In genomic region chr4:95193028-95193427, GRCm38 (mm10) we compare ENCODE assay signal across 8 mouse cellular contexts.
A peak's percentile ranks its signal among the peaks of the same experiment; 100 is the strongest.
DNase-seq lines count a peak whose midpoint lies in the region; ATAC-seq lines count a peak whose summit lies in the region.

No protein-coding gene starts in this region.

- no peak for ATAC-seq in cerebellum, adult (ENCODE audit: insufficient number of reproducible peaks, low FRiP score, low TSS enrichment)

- intact Hi-C loops in left cerebral cortex, postnatal 4 days (cut with DNase I): no loop called here

- peak; percentile 9 for DNase-seq in right cerebral cortex, adult 18-20 months
- DNase-seq in right cerebral cortex, postnatal 4 days: no peak
- DNase-seq in heart, adult 18-20 months: peak; percentile 77 to 90
- DNase-seq in kidney, postnatal 10 days: peak; percentile 60
- peak; percentile 81 to 87 for DNase-seq in lung, postnatal 4 days
- no peak for DNase-seq in thymus, postnatal 14 days
- no peak for DNase-seq in left cerebral cortex, postnatal 4 days

Comparison
In these comparisons a context has a peak if more than half of its experiments do, and no peak if none do; other contexts are left out.
1. DNase-seq: peak in right cerebral cortex, adult 18-20 months (single experiment), heart, adult 18-20 months (2 of 2), kidney, postnatal 10 days (single experiment) and lung, postnatal 4 days (2 of 2); none in right cerebral cortex, postnatal 4 days (single experiment), thymus, postnatal 14 days (single experiment) and left cerebral cortex, postnatal 4 days (single experiment).